Mouse (Mus musculus): ENCODE measurements at regions not wholly inside any gene's neighbourhood (a gene's known extent, or its start where the extent isn't known, plus 50 kb on each side); places are given as distances from the start of the nearest gene placed in this dataset.

DNA sequence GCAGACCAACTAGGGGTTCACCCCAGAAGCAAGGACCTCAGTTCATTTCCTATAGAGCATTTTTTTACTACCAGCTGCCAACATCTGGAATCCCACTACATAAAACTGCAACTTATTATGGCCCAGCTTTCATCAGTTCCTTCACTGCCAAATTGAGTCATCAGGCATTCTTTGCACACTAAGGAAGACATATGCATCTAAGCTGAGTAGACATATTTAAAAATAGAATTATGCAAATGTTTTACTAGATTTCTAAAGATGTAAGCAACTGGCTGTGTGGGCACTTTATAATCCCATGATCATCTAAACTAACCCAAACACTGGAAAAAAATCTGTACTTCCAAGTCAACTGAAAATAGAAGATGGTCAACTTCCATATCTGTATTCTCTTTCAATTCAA lies 415.9 kb upstream of the Rarb start:
- DNase-seq (ENCODE audit: extremely low read depth) = no peak
- H3K27me3 ChIP-seq (replicated peaks) = no peaks in the 10 kb centered on the region
- H3K4me2 ChIP-seq (ENCODE audit: insufficient read depth, low read depth, poor library complexity, severe bottlenecking) = no peak overlapping the region
- H3K4me3 ChIP-seq (replicated peaks in 1 of 3; ENCODE audit: low read depth in 2 of 3, low read length in 2 of 3, poor library complexity in 1 of 3) = no peak overlapping the region
- H3K4me1 ChIP-seq (ENCODE audit: control insufficient read depth in 1 of 2, insufficient read depth in 2 of 2) = no peaks in the 10 kb centered on the region
- H3K9me3 ChIP-seq (replicated peaks; ENCODE audit: low read length) = no peaks in the 10 kb centered on the region
- H3K9ac ChIP-seq (ENCODE audit: insufficient read depth, low read depth) = no peak overlapping the region
- H3K27ac ChIP-seq (ENCODE audit: insufficient read depth, low read depth) = no peak overlapping the region
- dilution Hi-C loops (cut with MboI; ENCODE audit: extremely low pct_ligation_motif_present, extremely low pct_unique_long_range_greater_than_20kb, low sequenced_read_pairs) = no loop called here
- no peaks in the 10 kb centered on the region for H3K36me3 ChIP-seq (replicated peaks in 1 of 2; ENCODE audit: control insufficient read depth in 1 of 2, insufficient read depth in 1 of 2, low read length in 1 of 2)
- no peak for TF ChIP-seq RAD21 (IDR thresholded peaks at IDR 0.05; ENCODE audit: low read depth, low read length)
- no peak for TF ChIP-seq ZKSCAN1 (IDR thresholded peaks at IDR 0.05; ENCODE audit: borderline replicate concordance, low read depth, low read length)
- no peak for TF ChIP-seq UBTF (IDR thresholded peaks at IDR 0.05; ENCODE audit: low read depth, low read length)
- no peak for TF ChIP-seq HCFC1 (IDR thresholded peaks at IDR 0.05; ENCODE audit: low read depth, low read length)
- TF ChIP-seq JUND (conservative IDR thresholded peaks at IDR 0.05; ENCODE audit: low read depth, low read length) = no peak
- TF ChIP-seq MXI1 (IDR thresholded peaks at IDR 0.05; ENCODE audit: low read depth, low read length) = no peak
- no peak for TF ChIP-seq EP300 (IDR thresholded peaks at IDR 0.05; ENCODE audit: low read length)
- in situ Hi-C loops (cut with MboI; ENCODE audit: low pct_ligation_motif_present, low pct_unique_long_range_greater_than_20kb, low sequenced_read_pairs) = no loop called here
- H3K79me2 ChIP-seq (replicated peaks; ENCODE audit: control insufficient read depth, extremely low read depth, insufficient read depth, poor library complexity, severe bottlenecking) = no peaks in the 10 kb centered on the region

DNA sequence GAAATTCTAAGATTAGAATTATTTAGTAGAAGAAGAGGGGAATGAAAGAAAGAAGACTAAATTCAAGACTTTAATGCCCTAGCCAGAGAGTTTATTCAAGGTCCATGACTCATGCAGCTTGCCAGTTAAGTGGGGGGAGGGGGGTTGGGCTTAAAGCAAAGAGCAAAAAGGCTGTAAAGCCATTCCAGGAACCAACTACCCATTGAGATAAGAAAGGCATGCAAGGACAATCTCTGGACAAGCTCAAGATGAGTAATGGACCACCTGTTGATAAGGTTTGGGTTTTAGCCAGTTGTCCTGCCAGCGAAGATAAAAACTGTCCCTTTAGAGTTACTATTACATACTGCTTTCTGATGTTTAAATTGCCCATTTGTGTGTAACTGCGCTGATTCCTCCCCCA lies 392.5 kb upstream of the Rarb start:
- in situ Hi-C loops (cut with MboI; ENCODE audit: low pct_ligation_motif_present, low pct_unique_long_range_greater_than_20kb, low sequenced_read_pairs) (no loop called here), dilution Hi-C loops (cut with MboI; ENCODE audit: extremely low pct_ligation_motif_present, extremely low pct_unique_long_range_greater_than_20kb, low sequenced_read_pairs) (no loop called here)
- no peak overlapping the region for H3K4me2 ChIP-seq (ENCODE audit: insufficient read depth, low read depth, poor library complexity, severe bottlenecking)
- no peaks in the 10 kb centered on the region for H3K79me2 ChIP-seq (replicated peaks; ENCODE audit: control insufficient read depth, extremely low read depth, insufficient read depth, poor library complexity, severe bottlenecking)
- no peak overlapping the region for H3K27ac ChIP-seq (ENCODE audit: insufficient read depth, low read depth)
- H3K27me3 ChIP-seq (replicated peaks) = no peaks in the 10 kb centered on the region
- no peaks in the 10 kb centered on the region for H3K36me3 ChIP-seq (replicated peaks in 1 of 2; ENCODE audit: control insufficient read depth in 1 of 2, insufficient read depth in 1 of 2, low read length in 1 of 2)
- H3K4me3 ChIP-seq (replicated peaks in 1 of 3; ENCODE audit: low read depth in 2 of 3, low read length in 2 of 3, poor library complexity in 1 of 3) = no peak overlapping the region
- no peak overlapping the region for H3K9ac ChIP-seq (ENCODE audit: insufficient read depth, low read depth)
- H3K4me1 ChIP-seq (ENCODE audit: control insufficient read depth in 1 of 2, insufficient read depth in 2 of 2) = no peaks in the 10 kb centered on the region
- DNase-seq (ENCODE audit: extremely low read depth) = no peak
- no peaks in the 10 kb centered on the region for H3K9me3 ChIP-seq (replicated peaks; ENCODE audit: low read length)
- TF ChIP-seq CHD2 (IDR thresholded peaks at IDR 0.05; ENCODE audit: low read length) (no peak), IRF4 (IDR thresholded peaks at IDR 0.05; ENCODE audit: low read depth, low read length) (no peak)

DNA sequence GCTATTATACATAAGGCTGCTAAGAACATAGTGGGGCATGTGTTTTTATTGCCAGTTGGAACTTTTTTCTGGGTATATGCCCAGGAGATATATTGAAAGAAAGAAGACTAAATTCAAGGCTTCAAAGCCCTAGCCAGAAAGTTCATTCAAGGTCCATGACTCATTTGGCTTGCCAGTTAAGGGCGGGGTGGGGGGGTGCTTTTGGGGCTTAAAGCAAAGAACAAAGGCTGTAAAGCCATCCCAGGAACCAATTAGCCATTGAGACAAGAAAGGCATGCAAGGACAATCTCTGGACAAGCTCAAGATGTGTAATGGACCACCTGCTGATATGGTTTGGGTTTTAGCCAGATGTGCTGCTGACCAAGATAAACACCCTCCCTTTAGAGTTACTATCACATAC lies 386.7 kb upstream of the Rarb start:
- Histone ChIP-seq H3K27me3 (replicated peaks) (no peaks in the 10 kb centered on the region), H3K4me2 (ENCODE audit: insufficient read depth, low read depth, poor library complexity, severe bottlenecking) (no peak overlapping the region), H3K9ac (ENCODE audit: insufficient read depth, low read depth) (no peak overlapping the region), H3K4me1 (ENCODE audit: control insufficient read depth in 1 of 2, insufficient read depth in 2 of 2) (no peaks in the 10 kb centered on the region), H3K79me2 (replicated peaks; ENCODE audit: control insufficient read depth, extremely low read depth, insufficient read depth, poor library complexity, severe bottlenecking) (no peaks in the 10 kb centered on the region), H3K4me3 (replicated peaks in 1 of 3; ENCODE audit: low read depth in 2 of 3, low read length in 2 of 3, poor library complexity in 1 of 3) (no peak overlapping the region), H3K27ac (ENCODE audit: insufficient read depth, low read depth) (no peak overlapping the region), H3K36me3 (replicated peaks in 1 of 2; ENCODE audit: control insufficient read depth in 1 of 2, insufficient read depth in 1 of 2, low read length in 1 of 2) (no peaks in the 10 kb centered on the region), H3K9me3 (replicated peaks; ENCODE audit: low read length) (no peaks in the 10 kb centered on the region)
- TF ChIP-seq JUN (IDR thresholded peaks at IDR 0.05; ENCODE audit: insufficient read depth, low read depth, low read length) = no peak
- no peak for TF ChIP-seq NRF1 (IDR thresholded peaks at IDR 0.05; ENCODE audit: low read depth, low read length)
- no peak for TF ChIP-seq MYC (IDR thresholded peaks at IDR 0.05; ENCODE audit: low read depth, low read length)
- TF ChIP-seq CTCF (conservative IDR thresholded peaks at IDR 0.05 in 1 of 2, IDR thresholded peaks at IDR 0.05 in 1 of 2; ENCODE audit: low read depth in 2 of 2, low read length in 2 of 2) = no peak
- no peak for TF ChIP-seq MXI1 (IDR thresholded peaks at IDR 0.05; ENCODE audit: low read depth, low read length)
- TF ChIP-seq RAD21 (IDR thresholded peaks at IDR 0.05; ENCODE audit: low read depth, low read length) = no peak
- no peak for TF ChIP-seq RCOR1 (conservative IDR thresholded peaks at IDR 0.05; ENCODE audit: low read depth, low read length)
- TF ChIP-seq USF2 (conservative IDR thresholded peaks at IDR 0.05; ENCODE audit: low read depth, low read length) = no peak
- no peak for TF ChIP-seq IRF4 (IDR thresholded peaks at IDR 0.05; ENCODE audit: low read depth, low read length)
- no peak for TF ChIP-seq MAZ (IDR thresholded peaks at IDR 0.05; ENCODE audit: low read depth, low read length)
- in situ Hi-C loops (cut with MboI; ENCODE audit: low pct_ligation_motif_present, low pct_unique_long_range_greater_than_20kb, low sequenced_read_pairs) (no loop called here), dilution Hi-C loops (cut with MboI; ENCODE audit: extremely low pct_ligation_motif_present, extremely low pct_unique_long_range_greater_than_20kb, low sequenced_read_pairs) (no loop called here)
- no peak for DNase-seq (ENCODE audit: extremely low read depth)

Data from CH12.LX (cell line).